Mouse (Mus musculus) heart, embryonic 15.5 days (tissue): ENCODE measurements around the gene Ttc30a2. TPM values are rescaled to one million over a fixed set of nuclear protein-coding genes. Genes with fewer than 3 reads are reported as not detected.
"Not testable (repeated sequence)": the region's sequence is repeated elsewhere in the genome, so short reads cannot be mapped to it uniquely, and the experiment has no call there.

Experiments used
- ATAC-seq: fragments of 200-750 bp; cut with Nextera tagmentation; replicated peaks from 2 replicates; pipeline ENCODE4 v1.8.0; 2017; ENCODE audit warnings: low read depth, moderate TSS enrichment; ENCODE audit not compliant: insufficient number of reproducible peaks, insufficient read depth, low FRiP score
- H3K27ac ChIP-seq: fragments of 300-500 bp; sonication (generic); 2 replicates; pipeline ENCODE4 v1.5.1; 2015; ENCODE audit warnings: mild to moderate bottlenecking, inconsistent platforms
- H3K27me3 ChIP-seq: fragments of 300-500 bp; sonication (generic); 2 replicates; pipeline ENCODE4 v1.6.1; 2015; ENCODE audit warnings: inconsistent platforms
- H3K36me3 ChIP-seq: fragments of 300-500 bp; sonication (generic); 2 replicates; pipeline ENCODE4 v1.6.1; 2015; ENCODE audit warnings: mild to moderate bottlenecking, inconsistent platforms
- H3K4me1 ChIP-seq: fragments of 300-500 bp; sonication (generic); replicated peaks from 2 replicates; pipeline ENCODE4 v1.6.1; 2015; ENCODE audit warnings: inconsistent platforms
- H3K4me2 ChIP-seq: fragments of 300-500 bp; sonication (generic); 2 replicates; pipeline ENCODE4 v1.6.1; 2015; ENCODE audit warnings: inconsistent platforms, mild to moderate bottlenecking, moderate library complexity
- H3K4me3 ChIP-seq: fragments of 300-500 bp; sonication (generic); 2 replicates; pipeline ENCODE4 v1.5.1; 2015; ENCODE audit warnings: mild to moderate bottlenecking, inconsistent platforms
- H3K9ac ChIP-seq: fragments of 300-500 bp; sonication (generic); 2 replicates; pipeline ENCODE4 v1.6.1; 2015; ENCODE audit warnings: mild to moderate bottlenecking, inconsistent platforms
- H3K9me3 ChIP-seq: fragments of 300-500 bp; sonication (generic); replicated peaks from 2 replicates; pipeline ENCODE4 v1.6.1; 2016; ENCODE audit warnings: inconsistent platforms
- WGBS: fragments of 180-500 bp; shearing (Covaris S2); methylation state at CpG from one replicate; pipeline ENCODE4 v1.1.7; 2015; ENCODE audit warnings: mixed read lengths; 5-methylcytosine and 5-hydroxymethylcytosine counted together
- polyA plus RNA-seq: library from polyadenylated mRNA; unstranded; fragments of >200 nt; fragmentation: Nextera tagmentation; extraction: Ambion mirVana; gene quantifications from 2 replicates; pipeline ENCODE4 v1.2.1, GENCODE M21; 2015

The Ttc30a2 gene
- 0.76 and 0.78 TPM in 2 replicates for polyA plus RNA-seq

DNA sequence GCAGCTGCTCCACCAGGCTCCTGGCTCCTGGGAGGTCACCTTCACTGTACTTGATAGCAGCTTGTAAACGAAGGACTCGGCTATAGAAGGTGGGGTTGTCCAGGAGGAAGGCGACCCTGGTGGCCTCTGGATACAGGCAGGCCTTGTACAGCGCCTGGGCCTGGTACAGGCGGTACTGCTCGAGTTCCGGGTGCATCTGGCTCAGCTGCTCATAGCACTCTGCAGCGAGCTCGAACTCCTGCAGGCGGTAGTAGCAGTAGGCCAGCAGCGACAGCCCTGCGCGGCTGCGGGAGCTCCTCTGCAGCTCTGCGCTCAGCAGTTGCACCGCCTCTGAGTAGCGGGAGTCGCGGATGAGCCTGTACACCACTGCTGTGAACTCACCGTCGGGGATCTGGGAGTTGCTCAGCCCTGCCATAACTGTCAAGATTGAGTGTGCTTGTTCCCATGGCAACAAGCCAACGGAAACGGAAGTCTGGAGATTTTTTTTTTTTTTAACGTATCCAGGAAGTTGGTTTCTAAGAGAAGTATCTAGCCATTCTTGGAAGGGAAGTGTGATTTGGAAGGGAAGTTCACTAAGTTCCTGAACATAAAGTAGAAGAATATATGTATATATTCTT is at the start of gene Ttc30a2:
Gene Ttc30a2 (minus strand): TSS at position 419 of the 617 bp plus-strand sequence.
- H3K4me3 ChIP-seq, H3K9me3 ChIP-seq, H3K27me3 ChIP-seq, H3K4me1 ChIP-seq, H3K9ac ChIP-seq, H3K36me3 ChIP-seq, H3K27ac ChIP-seq: not testable (repeated sequence)
- peak; percentile 45 for ATAC-seq
- WGBS = 25% methylated on average over 21 of the region's 24 CpGs
- peak within 1 kb of the TSS; percentile 46 for H3K4me2 ChIP-seq

DNA sequence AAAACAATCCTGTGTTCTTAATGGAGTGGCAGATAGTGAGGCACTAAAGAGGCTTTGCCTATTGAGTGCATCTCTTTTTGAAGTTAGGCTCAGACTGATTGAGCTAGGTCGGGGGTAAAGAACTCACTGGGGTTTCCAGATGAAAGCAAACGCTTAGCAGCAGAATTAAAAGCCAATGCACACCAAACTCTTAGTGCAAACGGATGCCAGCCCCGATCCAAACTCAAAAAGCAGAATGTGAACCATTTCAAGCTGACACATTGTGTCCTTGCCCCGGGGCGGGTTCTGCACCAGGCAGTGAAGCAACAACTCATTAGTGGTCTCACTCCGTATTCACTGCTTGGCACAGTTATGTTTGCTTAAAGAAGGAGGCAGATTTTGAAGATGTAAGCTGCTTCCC is 38.9 kb upstream of the Ttc30a2 start:
- Histone ChIP-seq H3K9me3 (no peaks in the 10 kb centered on the region), H3K9ac (no peak overlapping the region), H3K36me3 (no peaks in the 10 kb centered on the region), H3K27me3 (no peaks in the 10 kb centered on the region), H3K27ac (no peak overlapping the region), H3K4me3 (no peak overlapping the region), H3K4me2 (no peak overlapping the region), H3K4me1 (no peaks in the 10 kb centered on the region)
- no peak for ATAC-seq
- WGBS = 30% methylated on average over 7 of the region's 7 CpGs

DNA sequence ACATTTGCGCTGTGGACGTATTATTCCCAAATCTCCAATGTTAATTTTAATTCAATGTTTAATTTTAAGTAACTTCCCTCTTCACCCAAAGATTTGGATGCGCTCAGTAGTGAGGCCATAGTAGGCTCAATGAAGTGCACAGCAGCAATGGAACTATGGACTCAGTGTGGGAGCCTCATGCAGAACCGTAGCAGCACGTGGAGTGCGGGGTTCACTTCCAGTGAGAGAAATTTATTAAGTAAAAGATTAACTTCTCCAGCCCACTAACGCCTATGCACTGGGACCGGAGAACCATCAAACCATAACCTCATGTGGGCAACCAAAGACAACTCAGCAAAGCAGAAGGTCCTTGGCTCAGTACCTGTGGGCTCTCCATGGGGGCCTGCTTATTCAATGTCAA is 38.2 kb upstream of the Ttc30a2 start:
- H3K36me3 ChIP-seq = no peaks in the 10 kb centered on the region
- no peak overlapping the region for H3K27ac ChIP-seq
- ATAC-seq = no peak
- no peak overlapping the region for H3K9ac ChIP-seq
- H3K4me2 ChIP-seq = no peak overlapping the region
- WGBS = 90% methylated on average over 8 of the region's 8 CpGs
- no peak overlapping the region for H3K4me3 ChIP-seq
- no peaks in the 10 kb centered on the region for H3K9me3 ChIP-seq
- no peaks in the 10 kb centered on the region for H3K27me3 ChIP-seq
- no peaks in the 10 kb centered on the region for H3K4me1 ChIP-seq

DNA sequence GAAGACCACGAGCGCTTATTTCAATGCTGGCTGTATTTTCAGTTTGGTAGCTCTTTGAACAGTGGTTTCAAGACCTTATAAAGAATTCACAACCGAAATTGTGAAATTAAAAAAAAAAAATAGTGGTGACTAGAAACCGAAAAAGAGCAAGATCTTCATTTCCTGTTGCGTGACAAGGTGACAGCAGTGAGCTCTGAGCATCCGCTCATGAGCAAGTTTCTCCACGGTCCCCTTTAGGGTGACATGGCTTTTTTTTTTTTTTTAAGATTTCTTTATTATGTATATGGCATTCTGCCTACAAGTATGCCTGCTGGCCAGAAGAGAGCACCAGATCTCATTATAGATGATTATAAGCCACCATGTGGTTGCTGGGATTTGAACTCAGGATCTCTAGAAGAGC is 37.5 kb upstream of the Ttc30a2 start:
- Histone ChIP-seq H3K27ac (no peak overlapping the region), H3K4me2 (no peak overlapping the region), H3K9me3 (no peaks in the 10 kb centered on the region), H3K27me3 (no peaks in the 10 kb centered on the region), H3K36me3 (no peaks in the 10 kb centered on the region), H3K4me3 (no peak overlapping the region), H3K4me1 (no peaks in the 10 kb centered on the region), H3K9ac (no peak overlapping the region)
- WGBS = 89% methylated on average over 7 of the region's 7 CpGs
- no peak for ATAC-seq

DNA sequence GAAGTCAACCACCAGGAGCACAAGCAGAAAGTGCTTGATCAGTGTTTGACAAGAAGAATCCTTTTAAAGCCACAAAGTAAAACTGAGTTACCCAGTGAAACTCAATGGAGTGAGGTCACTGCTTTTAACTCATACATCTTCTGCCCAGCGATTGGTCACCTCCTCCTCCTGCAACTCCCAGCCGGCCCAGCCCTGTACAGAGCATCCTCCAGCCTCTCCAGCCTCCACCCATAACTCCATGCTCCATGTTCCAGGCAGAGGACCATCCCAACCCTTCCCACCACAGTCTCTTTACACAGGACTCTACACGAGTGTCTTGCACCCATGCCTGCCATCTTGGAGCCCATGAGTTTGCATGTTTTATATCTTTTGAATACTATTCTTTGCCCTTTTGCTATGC is 36.7 kb upstream of the Ttc30a2 start:
- 85% methylated on average over 3 of the region's 3 CpGs for WGBS
- H3K27ac ChIP-seq = no peak overlapping the region
- H3K9ac ChIP-seq = no peak overlapping the region
- H3K4me3 ChIP-seq = no peak overlapping the region
- H3K9me3 ChIP-seq = no peaks in the 10 kb centered on the region
- H3K27me3 ChIP-seq = no peaks in the 10 kb centered on the region
- no peak overlapping the region for H3K4me2 ChIP-seq
- no peaks in the 10 kb centered on the region for H3K4me1 ChIP-seq
- no peaks in the 10 kb centered on the region for H3K36me3 ChIP-seq
- ATAC-seq = no peak

DNA sequence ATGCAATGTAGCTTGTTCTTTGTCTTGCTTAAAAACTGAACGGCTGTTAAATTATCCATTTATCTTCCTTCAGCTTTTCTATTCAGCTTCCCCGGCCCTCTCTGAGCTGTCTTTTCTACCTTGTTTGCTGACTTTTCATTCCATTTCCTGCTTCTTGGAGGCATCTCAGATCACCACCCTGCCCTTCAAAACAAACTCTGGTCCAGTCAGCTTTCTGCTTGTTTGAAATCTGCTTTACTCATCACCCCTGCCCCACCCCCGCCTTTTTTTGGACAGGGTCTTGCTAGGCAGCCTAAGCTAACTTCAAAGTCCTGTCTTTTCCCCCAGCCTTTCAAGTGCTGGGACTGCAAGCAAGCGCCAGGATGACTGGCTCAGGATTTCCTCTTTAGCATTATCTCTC is 28.2 kb upstream of the Ttc30a2 start:
- Histone ChIP-seq H3K27me3 (no peaks in the 10 kb centered on the region), H3K36me3 (no peaks in the 10 kb centered on the region), H3K4me3 (no peak overlapping the region), H3K9ac (no peak overlapping the region), H3K4me1 (no peaks in the 10 kb centered on the region), H3K27ac (no peak overlapping the region), H3K9me3 (no peaks in the 10 kb centered on the region), H3K4me2 (no peak overlapping the region)
- WGBS = 27% methylated on average over 4 of the region's 4 CpGs
- ATAC-seq = no peak

DNA sequence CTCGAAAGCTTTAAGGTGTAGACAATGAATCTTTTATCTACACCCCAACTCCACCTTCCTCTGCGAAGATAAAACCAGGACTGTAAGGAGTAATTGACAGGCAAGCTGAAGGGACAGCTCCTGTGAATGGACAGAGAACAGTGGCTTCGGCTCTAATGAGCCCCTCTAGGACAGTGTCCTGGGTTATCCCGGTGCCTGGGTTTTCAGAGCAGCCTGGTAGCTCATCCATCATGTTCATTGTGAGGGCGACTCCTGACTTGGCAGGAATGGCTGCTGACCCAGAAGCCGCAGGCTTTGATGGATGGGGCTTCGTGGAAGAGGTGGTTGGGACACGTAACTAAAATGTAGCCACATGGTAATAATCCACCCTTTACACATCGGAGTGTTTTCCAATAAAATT is 24.9 kb upstream of the Ttc30a2 start:
- Histone ChIP-seq H3K9ac (no peak overlapping the region), H3K4me2 (no peak overlapping the region), H3K4me3 (no peak overlapping the region), H3K9me3 (no peaks in the 10 kb centered on the region), H3K4me1 (peaks cover 12% of the 10 kb centered on the region), H3K27me3 (no peaks in the 10 kb centered on the region), H3K27ac (no peak overlapping the region), H3K36me3 (no peaks in the 10 kb centered on the region)
- 43% methylated on average over 9 of the region's 9 CpGs for WGBS
- ATAC-seq = no peak

DNA sequence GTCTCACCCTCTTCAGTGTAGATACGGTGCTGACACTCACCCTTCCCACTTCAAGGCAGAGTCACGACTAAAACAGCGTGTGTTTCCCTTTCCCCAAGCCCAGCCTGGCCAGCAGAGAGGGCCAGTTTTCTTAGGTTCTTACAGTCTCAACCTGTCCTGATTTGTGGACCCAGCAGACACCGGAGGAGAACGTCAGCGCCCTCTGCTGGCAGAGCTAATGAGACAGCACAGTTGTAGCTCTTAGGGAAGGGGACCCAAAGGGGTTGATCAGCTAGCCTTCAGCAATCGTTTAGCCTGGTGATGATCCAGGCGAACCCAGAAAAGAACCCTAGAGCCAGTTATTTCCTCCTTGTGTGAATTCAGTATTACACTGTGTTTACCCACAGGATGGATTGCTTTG is 23.4 kb upstream of the Ttc30a2 start:
- Histone ChIP-seq H3K9ac (no peak overlapping the region), H3K4me3 (no peak overlapping the region), H3K4me1 (peaks cover 17% of the 10 kb centered on the region), H3K27ac (no peak overlapping the region), H3K9me3 (no peaks in the 10 kb centered on the region), H3K36me3 (no peaks in the 10 kb centered on the region), H3K4me2 (no peak overlapping the region), H3K27me3 (no peaks in the 10 kb centered on the region)
- no peak for ATAC-seq
- WGBS = 32% methylated on average over 8 of the region's 8 CpGs

DNA sequence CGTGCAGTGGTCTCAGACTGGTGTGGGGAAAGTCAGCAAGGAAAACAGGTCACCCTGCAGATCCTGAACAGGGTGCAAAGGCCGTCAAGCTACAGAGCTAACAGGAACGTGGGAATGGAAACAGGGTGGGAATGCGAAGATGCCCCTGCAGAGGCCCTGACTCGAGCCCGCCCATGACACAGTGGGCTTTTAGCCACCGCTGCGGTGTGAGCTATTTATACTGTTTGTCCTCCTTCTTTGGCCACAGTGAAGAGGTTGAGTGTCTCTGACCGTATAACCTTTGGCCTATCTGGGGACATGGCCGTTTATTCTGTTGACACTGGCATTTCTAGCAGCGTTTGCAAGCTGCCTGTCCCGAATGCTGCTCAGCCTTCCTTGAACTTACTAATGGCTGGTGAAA is 21.7 kb upstream of the Ttc30a2 start:
- H3K36me3 ChIP-seq = no peaks in the 10 kb centered on the region
- H3K9me3 ChIP-seq = no peaks in the 10 kb centered on the region
- no peak overlapping the region for H3K27ac ChIP-seq
- H3K27me3 ChIP-seq = no peaks in the 10 kb centered on the region
- 33% methylated on average over 12 of the region's 12 CpGs for WGBS
- H3K4me1 ChIP-seq = peaks cover 17% of the 10 kb centered on the region
- H3K4me2 ChIP-seq = no peak overlapping the region
- H3K9ac ChIP-seq = no peak overlapping the region
- H3K4me3 ChIP-seq = no peak overlapping the region
- ATAC-seq = no peak

DNA sequence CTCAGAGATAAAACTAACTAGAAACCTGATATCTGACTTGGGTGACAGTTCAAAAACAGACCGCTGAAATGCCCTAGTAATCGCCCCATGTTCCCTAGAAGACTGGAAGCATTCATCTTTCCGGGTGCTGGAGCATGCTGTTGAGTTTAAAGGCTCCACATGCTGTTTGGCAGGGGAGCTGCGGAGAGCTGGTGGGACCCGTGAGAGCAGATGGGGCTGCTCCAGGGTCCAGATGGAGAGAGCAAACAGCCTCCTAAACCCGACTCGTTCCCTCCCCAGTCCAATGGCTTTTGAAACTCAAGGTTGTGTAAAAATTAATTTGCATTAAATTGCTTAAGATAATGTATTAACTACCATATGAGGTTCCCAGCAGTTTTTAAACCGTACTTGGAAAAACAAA is 20.7 kb upstream of the Ttc30a2 start:
- Histone ChIP-seq H3K36me3 (no peaks in the 10 kb centered on the region), H3K27ac (no peak overlapping the region), H3K9me3 (no peaks in the 10 kb centered on the region), H3K27me3 (no peaks in the 10 kb centered on the region), H3K4me3 (no peak overlapping the region), H3K4me2 (no peak overlapping the region), H3K9ac (no peak overlapping the region), H3K4me1 (peaks cover 17% of the 10 kb centered on the region)
- 41% methylated on average over 8 of the region's 8 CpGs for WGBS
- no peak for ATAC-seq

DNA sequence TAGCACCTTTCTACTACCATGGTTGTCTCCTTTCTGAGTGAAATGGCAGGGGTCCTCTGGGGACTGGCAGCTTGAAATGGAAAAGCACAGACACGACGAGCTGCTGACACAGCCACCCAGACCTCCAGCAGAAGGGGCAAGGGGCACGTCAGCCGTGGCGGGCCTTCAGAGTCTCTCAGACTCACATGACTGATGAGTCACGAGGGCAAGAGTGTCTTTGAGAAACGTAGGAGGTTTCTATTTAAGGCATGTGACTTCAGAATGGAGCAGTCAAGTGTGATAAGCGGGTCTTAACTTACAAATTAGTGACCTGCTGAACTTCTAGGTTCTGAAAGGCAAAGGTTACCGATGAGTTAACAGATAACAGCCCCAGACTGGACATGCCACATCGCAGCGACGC is 19.8 kb upstream of the Ttc30a2 start:
- H3K9ac ChIP-seq = no peak overlapping the region
- 21% methylated on average over 12 of the region's 12 CpGs for WGBS
- H3K27me3 ChIP-seq = no peaks in the 10 kb centered on the region
- H3K4me2 ChIP-seq = no peak overlapping the region
- no peak overlapping the region for H3K27ac ChIP-seq
- peaks cover 17% of the 10 kb centered on the region for H3K4me1 ChIP-seq
- H3K4me3 ChIP-seq = no peak overlapping the region
- H3K9me3 ChIP-seq = no peaks in the 10 kb centered on the region
- ATAC-seq = no peak
- H3K36me3 ChIP-seq = no peaks in the 10 kb centered on the region

DNA sequence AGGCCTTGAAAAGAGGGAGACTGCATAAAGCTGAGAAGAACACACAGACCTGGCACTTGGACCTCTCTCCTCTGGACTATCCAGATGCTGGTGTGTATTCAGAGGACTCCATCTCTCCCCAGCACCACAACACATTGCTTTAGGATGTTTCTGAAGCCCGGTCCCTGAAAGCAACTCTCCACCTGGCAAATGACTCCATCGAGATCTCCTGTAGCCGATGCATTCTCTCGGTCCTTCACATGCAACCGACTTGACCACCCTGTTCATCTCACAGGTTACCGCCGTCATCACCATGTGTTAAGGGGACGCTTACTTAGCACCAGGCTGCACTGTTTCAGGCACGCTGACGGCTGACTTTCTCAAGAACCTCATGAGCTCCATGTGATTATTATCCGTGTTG is 16.9 kb upstream of the Ttc30a2 start:
- ATAC-seq = no peak
- Histone ChIP-seq H3K9me3 (no peaks in the 10 kb centered on the region), H3K4me2 (no peak overlapping the region), H3K27ac (no peak overlapping the region), H3K36me3 (no peaks in the 10 kb centered on the region), H3K4me1 (peaks cover 33% of the 10 kb centered on the region), H3K27me3 (no peaks in the 10 kb centered on the region), H3K4me3 (no peak overlapping the region), H3K9ac (no peak overlapping the region)
- 86% methylated on average over 11 of the region's 11 CpGs for WGBS
